Mouse (Mus musculus) frontal cortex, postnatal 36 days (tissue): ENCODE measurements around the gene Secisbp2l.

Source experiments
- DNase-seq, 2 experiments: peaks; one replicate each; pipeline ENCODE4 v3.0.0; 2022; ENCODE audit warnings: low spot score in 2 of 2

Secisbp2l gene

DNA sequence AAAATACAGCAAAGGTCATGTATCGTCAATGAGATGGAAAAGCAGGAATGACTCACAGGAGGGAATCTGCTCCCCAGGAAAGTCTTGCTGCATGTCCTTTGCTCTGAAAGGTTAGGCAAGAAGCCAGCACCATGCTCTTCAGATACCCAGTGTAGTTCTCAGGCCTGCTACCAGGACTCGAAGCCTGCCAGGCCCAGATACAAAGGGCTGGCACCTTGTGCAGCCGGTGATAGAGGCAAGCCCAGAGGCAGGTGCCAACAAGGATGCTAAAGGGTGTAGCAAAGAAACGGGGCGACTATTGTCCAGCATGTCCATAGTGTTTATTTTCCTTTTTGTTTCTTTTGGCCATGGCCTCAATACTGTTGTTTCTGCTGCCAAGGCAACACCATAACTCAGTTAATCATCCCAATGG is 76.2 kb downstream of the Secisbp2l start:
- no peak for DNase-seq

DNA sequence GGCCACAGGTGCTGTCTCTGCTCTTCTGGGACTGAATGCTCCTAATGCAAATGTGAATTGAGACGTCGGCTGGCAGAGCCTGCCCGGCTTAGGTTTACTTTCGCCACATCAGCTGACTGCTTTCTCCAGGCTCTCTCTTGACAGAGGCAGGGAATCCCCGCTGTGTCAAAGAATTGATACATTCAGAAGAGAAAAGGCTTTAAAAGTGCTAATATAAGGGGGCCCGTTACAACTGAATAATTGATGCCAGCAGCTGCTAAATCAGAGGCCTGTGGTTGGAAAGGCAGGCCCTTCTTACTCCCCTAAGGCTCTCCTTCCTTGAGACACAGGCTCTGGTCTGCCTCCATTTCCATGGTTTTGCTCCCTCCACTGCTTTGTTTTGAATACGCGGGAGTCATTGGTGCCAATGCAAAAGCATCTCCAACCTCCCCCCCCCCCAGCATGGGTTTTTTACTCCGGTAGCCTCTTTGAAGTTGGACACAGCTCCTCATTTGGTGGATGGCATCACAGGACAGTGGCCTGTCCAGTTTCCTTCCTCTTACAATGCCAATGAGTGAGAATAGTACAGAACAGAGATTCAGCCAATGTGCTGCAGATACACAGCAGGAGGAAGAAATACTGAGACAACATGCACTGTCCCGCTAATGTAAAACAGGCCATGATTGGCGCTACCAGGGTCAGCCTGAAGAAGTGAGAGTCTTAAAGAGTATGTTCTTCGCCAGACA is 77.6 kb downstream of the Secisbp2l start:
- no peak for DNase-seq

DNA sequence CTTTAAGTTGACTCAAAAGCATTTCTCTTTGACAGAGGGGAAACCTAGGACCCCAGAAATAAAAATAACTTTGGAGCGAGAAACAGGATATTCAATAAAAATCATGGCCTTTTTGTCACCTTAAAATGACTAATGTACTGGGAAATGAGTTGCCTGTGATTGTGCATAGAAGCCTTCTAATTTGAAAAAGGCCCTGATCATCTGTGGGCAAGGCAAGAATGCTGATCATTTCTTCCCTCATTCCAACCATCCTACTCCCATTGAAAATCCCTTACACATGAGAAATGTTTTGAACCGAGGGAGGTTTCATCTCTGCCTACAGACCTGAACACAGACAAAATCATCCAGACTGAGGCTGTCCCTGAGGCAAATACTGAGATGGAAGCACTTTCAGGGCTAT is 79.8 kb downstream of the Secisbp2l start:
- DNase-seq, result no peak

DNA sequence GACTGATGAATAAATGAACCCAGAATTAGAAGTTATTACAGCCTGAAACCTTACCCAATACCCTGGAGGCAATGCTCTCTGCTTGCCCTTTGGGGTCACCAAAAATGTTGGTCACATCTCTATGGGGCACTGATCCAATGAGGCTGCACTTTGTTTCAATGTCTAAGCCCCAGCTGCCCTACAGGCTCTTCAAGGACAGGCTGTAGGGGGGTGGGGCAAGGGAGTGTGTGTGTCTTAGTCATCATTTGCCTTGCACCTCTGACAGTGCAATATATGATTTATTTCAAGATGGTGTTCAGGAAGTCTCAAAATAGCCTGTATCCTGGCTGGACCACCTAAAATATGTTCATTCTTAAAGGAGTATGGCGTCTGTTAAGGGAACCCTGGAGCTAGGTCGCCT is 81.1 kb downstream of the Secisbp2l start:
- no peak for DNase-seq

DNA sequence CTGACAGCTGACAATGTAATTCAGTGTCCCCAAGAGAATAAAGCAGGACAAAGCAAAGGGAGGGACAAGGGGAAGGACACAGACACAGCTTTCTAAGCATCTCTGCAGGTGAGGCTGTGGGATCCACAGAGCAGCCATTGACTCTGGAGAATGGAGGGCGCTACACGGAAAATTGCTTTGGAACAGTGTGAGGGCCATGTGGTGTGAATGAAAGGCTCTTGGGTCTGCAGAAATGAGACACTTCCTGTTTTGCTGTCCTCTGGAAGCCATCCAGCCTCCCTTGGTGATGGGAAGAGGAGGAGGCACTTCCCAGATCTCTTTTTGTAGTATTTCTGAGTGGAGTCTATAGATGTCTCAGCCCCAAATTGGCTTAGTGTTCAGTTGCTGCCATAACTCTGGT is 86.5 kb downstream of the Secisbp2l start:
- DNase-seq, result no peak

DNA sequence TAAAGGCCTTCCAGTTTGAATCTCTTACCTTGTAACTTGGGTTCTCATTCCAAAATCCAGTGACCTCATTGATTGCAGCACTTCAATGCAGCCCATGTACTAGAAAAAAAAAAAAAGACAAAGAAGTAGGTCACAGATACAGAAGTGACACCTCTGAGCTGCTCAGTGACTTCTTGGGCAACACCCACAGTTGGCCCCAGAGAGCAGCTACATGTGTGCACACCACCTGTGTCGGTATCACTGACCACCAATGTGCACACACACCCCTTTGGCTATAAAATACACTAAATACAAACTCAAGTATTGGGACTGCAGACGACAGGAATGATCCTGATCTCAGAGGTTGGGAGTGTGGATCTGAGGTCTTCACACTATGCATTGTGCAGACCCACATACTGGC is 87.9 kb downstream of the Secisbp2l start:
- no peak for DNase-seq

DNA sequence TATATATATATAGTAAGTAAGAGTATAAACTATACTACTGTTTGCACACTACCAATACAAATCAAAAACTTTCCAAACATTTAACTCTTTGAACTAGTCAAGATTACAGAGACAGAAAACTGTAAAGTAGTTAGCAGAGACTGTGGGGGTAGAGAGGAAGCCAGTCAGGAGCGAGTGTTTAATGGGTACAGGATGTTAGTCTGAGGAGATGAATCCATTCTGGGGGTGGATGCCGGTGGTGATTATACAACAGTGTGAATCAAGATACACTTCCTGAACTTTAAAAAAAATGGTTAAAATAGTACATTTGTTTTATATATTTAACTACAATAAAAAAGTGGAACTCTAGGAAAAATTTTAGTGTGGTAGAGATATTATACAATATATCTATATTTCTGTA is 90.7 kb downstream of the Secisbp2l start:
- DNase-seq, result peak in 1 of 2 experiments; percentile 34
